Mouse (Mus musculus) telencephalon, adult 2 months (tissue): ENCODE results near the gene Nfatc2.

Experiments
- DNase-seq: peaks from one replicate; pipeline ENCODE4 v3.0.0-alpha.2; 2011; ENCODE audit warnings: low read depth, low spot score

Gene Nfatc2

GRCm38 (mm10) chr2:168579109-168579508 lies 22.3 kb downstream of the Nfatc2 start:
- DNase-seq: no peak

DNA sequence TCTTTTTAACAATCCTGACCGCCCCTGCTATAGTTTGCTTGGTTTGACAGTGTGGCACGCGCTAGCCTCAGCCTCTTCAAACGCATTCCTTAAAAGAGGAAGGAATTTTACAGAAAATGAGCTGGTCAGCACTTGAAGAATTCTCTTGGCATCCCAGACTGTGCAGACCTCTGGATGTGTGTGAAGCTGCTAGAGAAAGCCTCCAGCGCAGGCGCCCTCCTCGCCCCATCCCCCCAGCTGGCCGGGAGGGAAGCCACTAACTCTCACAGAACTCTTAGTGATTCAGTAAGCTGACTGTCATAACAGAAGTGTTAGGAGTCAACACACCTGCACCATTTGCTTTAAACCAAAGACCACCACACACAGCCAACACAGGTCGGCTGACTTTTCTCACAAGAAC lies 23.3 kb downstream of the Nfatc2 start:
- no peak for DNase-seq

- no peak for DNase-seq
These were observed 24.1 kb downstream of the Nfatc2 start for GRCm38 (mm10) chr2:168577381-168577780.

- DNase-seq: no peak
These were observed 25.6 kb downstream of the Nfatc2 start for GRCm38 (mm10) chr2:168575834-168576233.

DNA sequence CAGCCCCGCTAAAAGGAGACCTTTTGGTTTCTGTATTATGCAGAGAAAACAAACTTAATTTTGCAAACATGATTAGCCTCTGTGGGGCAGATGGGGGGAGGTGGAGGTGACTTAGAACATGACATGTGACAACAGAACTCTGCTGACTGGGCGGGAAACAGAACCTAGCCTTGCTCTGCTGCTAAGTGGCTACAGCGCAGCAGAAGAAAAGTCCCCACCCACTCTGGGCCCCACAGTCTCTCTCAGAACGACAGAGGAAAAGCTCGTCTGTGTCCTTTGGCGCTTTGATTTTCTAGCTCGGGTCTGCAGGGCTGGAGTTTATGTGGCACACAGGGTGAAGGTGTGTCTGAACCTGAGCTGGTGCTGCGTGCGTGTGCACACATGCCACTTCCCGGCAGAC lies 26.5 kb downstream of the Nfatc2 start:
- DNase-seq: no peak

- DNase-seq: no peak
These were observed 27.6 kb downstream of the Nfatc2 start for GRCm38 (mm10) chr2:168573866-168574265.

DNA sequence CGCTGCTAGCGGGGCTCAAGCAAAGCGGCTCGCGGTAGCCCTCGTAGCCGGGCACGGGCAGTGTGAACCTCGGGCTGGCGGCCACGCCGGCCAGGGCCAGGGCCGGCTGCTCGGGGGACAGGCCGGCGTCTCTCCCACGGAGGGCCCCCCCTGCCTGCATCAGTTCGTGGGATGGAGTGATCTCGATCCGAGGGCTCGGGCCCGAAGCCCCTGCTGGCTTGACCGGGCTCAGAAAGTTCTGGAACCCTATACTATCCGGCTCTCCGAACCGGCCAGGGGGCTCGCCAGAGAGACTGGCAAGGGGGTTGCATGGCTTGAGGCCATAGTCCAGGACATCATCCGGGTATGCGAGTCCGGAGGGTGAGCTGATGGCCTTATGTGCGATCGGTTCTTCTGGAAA lies 30.2 kb downstream of the Nfatc2 start:
- no peak for DNase-seq

GRCm38 (mm10) chr2:168565538-168566253 lies 35.8 kb downstream of the Nfatc2 start:
- DNase-seq: no peak

DNA sequence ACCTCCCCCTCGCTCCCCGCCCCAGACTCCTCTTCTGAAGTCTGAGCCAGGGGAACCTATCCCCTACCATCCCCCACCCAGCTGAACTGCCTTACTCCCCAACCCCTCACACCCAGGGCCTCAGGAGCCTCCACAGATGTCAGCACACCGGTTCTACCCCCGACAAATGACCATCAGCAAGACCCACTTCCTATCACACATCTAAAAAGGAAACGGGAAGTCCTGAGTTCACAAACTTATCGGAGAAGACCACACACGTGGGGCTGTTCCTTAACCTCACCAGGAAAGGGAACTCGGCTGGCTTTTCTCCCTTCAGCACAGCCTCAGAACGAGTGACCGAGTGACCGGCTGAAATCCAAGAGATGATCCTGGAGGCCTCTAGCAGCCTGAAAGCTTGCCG lies 38.3 kb downstream of the Nfatc2 start:
- DNase-seq: no peak

GRCm38 (mm10) chr2:168557035-168557434 lies 44.4 kb downstream of the Nfatc2 start:
- no peak for DNase-seq

DNA sequence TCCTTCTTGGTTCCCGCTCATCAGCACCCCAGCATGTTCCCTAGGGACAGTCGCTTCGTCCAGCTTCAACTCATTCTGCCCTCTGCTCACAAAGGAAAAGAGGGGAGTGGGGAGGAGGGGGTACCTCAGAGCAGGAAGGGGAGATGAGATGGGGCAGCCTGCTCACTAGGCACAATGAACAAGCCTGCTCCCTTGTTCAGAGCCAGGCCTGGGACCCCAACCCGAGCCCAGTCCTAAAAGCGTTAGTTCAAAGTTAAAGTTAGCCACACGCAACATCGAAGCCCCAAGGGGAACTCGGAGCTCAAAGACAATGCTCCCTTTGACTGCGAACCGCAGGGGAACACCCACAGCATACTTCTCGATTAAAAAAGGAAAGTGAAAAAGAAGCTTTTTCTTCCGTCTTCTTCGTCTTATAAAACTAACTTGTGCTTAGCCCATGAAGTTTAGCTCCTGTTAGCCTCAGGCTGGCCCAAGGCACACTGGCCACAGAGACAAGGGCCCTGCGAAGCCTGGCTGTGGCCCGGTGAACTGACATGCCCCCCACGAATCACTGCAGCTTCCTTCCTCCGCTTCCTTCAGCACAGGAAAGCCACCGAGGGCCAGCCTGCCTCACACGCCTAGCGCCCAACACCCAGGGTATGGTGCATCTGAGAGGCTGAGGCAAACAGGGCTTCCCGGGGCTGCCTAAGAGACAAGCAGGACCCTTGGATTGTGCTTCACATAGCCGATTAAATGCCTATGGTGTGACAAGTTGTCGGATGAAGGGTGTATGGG lies 45.4 kb downstream of the Nfatc2 start:
- DNase-seq: no peak

GRCm38 (mm10) chr2:168553541-168553961 lies 47.9 kb downstream of the Nfatc2 start:
- DNase-seq: no peak

DNA sequence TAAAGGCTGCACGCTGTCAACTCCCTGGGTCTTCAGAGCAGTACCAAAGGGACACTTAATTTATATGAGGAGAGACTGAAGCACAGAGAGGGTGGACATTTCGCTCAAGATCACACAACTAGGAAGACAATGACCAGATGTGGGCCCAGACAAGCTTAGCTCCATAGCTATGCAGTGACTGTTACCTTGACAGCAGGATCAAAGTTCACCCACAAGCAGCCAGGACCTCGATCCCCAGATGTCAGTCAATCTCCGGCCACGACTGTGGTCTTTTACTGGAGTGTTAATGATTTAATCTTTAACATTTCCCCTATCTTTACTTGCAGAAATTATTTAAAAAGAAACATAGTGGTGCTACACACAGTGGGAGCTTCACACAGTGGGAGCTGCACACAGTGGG lies 49.1 kb downstream of the Nfatc2 start:
- DNase-seq: no peak

GRCm38 (mm10) chr2:168551218-168551617 lies 50.2 kb downstream of the Nfatc2 start:
- DNase-seq: no peak

DNA sequence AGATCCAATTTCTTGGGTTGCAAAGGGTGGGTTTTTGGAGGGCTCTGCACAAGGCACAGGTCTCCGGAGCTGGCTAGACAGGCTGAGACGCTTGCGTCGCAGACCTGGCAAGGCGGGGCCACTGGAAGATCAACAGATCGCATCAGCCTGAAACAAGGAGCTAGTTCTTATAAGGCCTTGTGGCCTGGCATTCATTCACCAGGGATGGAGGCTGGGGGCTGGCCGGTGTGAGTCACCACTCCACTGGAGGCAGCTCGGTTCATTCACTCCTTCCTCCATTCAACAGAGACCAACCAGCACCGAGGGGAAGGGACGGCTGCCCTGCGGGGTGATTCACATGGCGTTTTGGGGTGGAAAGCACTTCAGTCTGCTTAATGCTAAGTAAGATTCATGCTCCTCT lies 52.1 kb downstream of the Nfatc2 start:
- no peak for DNase-seq

GRCm38 (mm10) chr2:168548008-168548407 lies 53.4 kb downstream of the Nfatc2 start:
- no peak for DNase-seq

GRCm38 (mm10) chr2:168545901-168546557 lies 55.4 kb downstream of the Nfatc2 start:
- DNase-seq: no peak

DNA sequence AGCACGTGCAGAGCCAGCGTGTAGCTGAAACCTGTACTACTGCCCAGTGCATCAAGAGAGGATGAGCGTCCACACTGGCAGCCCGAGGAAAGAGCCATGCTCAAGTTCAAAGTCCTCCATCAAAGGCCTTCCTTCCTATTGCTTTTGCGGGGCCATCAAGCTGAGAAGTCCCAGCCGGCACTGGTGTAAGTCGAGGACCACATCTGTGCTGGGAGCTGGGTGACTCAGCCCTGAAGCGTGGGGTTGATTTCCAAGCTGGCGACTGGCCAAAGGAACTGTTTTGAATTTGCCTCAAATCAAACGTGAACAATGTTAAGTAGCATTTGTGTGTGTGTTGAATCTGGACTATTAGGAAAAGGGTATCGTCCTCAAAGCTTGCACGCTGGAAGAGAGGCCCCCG lies 57.4 kb downstream of the Nfatc2 start:
- DNase-seq: peak; percentile 60

DNA sequence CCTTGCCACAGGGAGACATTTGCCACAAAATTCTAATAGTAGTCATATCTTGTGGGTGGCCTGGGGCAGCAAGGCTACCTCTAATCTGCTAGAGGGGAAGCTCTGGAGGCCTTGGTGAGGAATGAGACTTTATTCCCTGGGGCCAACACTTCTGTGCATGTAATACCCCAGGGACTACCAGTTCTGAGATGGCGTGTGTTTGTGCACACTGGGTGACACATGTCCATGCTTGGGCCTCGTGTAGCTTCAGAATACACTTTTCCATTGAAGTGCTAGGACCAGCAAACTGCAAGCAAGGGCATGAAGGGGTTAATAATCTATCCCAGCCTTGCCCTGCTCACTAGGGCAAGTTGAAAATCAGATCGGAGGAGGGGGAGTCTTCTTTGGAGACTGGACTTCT lies 58.4 kb downstream of the Nfatc2 start:
- no peak for DNase-seq

DNA sequence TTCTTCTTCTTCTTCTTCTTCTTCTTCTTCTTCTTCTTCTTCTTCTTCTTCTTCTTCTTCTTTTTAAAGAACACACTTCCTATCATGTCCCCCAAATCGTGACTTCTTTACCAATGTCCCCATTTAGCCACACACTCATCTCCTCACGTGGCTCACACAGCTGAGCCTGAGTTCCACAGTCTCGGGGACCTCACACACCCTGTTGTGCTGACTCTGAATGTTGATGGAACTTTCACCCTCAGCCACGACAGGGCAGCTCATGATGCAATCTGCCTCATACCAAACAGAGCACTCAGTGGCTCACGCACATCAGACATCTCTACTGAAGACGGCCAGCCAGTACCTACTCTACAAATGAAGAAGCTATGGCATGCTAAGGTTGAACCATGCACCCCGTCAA lies 60.2 kb downstream of the Nfatc2 start:
- DNase-seq: no peak

GRCm38 (mm10) chr2:168539594-168540222 lies 61.7 kb downstream of the Nfatc2 start:
- DNase-seq: no peak

DNA sequence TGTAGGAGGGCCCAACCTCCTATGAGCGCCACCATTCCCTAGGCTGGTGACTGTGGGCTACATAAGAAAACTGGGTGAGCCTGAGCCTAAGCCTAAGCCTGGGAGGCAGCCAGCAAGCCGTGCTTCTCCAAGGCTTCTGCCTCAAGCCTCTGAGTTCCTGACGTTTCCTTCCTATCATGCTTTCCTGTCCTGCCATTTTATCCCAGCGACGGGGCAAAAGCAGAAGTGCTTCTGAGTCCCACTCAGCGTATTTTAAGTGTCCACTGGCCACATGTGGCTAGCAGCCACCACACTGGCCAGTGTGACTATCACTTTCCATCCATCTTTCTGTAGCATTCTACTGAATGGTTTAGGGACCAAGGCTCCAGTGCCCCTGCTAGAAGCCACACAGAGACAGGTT lies 62.4 kb downstream of the Nfatc2 start:
- no peak for DNase-seq
